Mouse (Mus musculus): ENCODE results near the gene Phb. TPM values are rescaled to one million over a fixed set of nuclear protein-coding genes. Genes with fewer than 3 reads are reported as not detected.

The Phb gene
- polyA plus RNA-seq, 1 experiment = 255 TPM

- no peak overlapping the region for H3K9ac ChIP-seq (ENCODE audit: low read depth, poor library complexity, severe bottlenecking)
- TF ChIP-seq POLR2A (IDR thresholded peaks at IDR 0.05; ENCODE audit: insufficient read depth, low read length) (no peak), EP300 (IDR thresholded peaks at IDR 0.05; ENCODE audit: insufficient read depth, low read depth, low read length) (no peak), CTCF (IDR thresholded peaks at IDR 0.05; ENCODE audit: low read depth, low read length) (no peak)
- peaks cover 32% of the 10 kb centered on the region for H3K36me3 ChIP-seq (ENCODE audit: control insufficient read depth, insufficient read depth, low read length, poor library complexity, severe bottlenecking)
- no peak overlapping the region for H3K27ac ChIP-seq (ENCODE audit: insufficient read depth, low read length)
- no peaks in the 10 kb centered on the region for H3K4me1 ChIP-seq (ENCODE audit: control insufficient read depth, insufficient read depth, low read length)
- H3K4me3 ChIP-seq (ENCODE audit: low read depth, low read length) = no peak overlapping the region
- no peaks in the 10 kb centered on the region for H3K27me3 ChIP-seq (ENCODE audit: control insufficient read depth, insufficient read depth, low read length, poor library complexity, severe bottlenecking)
- H3K9me3 ChIP-seq (replicated peaks; ENCODE audit: control insufficient read depth, insufficient read depth, low read length, poor library complexity, severe bottlenecking) = no peaks in the 10 kb centered on the region
These were observed 15.3 kb downstream of the Phb start for GRCm38 (mm10) chr11:95681995-95682601.

DNA sequence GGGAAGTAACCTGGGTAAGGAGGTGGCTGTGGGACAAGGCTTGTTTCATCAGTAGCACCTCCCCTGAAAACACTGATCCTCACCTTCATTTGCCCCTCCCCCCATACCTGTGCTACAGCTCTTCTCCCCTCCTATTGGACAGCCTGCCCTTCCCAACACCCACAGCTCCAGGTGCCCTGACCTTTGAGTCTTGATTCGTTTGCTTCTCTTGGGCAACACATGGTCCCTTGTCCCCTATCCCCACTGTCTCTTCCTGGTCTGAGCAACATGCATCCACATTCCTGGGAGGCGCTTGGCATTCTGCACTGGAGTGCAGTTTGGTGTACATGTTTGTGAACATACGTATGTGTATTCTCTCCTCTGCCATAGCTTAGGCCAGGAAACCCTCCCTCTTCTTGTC is 16.2 kb downstream of the Phb start:
- no peaks in the 10 kb centered on the region for H3K9me3 ChIP-seq (replicated peaks; ENCODE audit: control insufficient read depth, insufficient read depth, low read length, poor library complexity, severe bottlenecking)
- H3K36me3 ChIP-seq (ENCODE audit: control insufficient read depth, insufficient read depth, low read length, poor library complexity, severe bottlenecking) = peaks cover 24% of the 10 kb centered on the region
- H3K4me3 ChIP-seq (ENCODE audit: low read depth, low read length) = no peak overlapping the region
- H3K27me3 ChIP-seq (ENCODE audit: control insufficient read depth, insufficient read depth, low read length, poor library complexity, severe bottlenecking) = no peaks in the 10 kb centered on the region
- no peak for TF ChIP-seq CTCF (IDR thresholded peaks at IDR 0.05; ENCODE audit: low read depth, low read length)
- no peak for TF ChIP-seq POLR2A (IDR thresholded peaks at IDR 0.05; ENCODE audit: insufficient read depth, low read length)
- TF ChIP-seq EP300 (IDR thresholded peaks at IDR 0.05; ENCODE audit: insufficient read depth, low read depth, low read length) = no peak
- no peak overlapping the region for H3K27ac ChIP-seq (ENCODE audit: insufficient read depth, low read length)
- H3K4me1 ChIP-seq (ENCODE audit: control insufficient read depth, insufficient read depth, low read length) = no peaks in the 10 kb centered on the region
- no peak overlapping the region for H3K9ac ChIP-seq (ENCODE audit: low read depth, poor library complexity, severe bottlenecking)

- Histone ChIP-seq H3K4me3 (ENCODE audit: low read depth, low read length) (no peak overlapping the region), H3K4me1 (ENCODE audit: control insufficient read depth, insufficient read depth, low read length) (no peaks in the 10 kb centered on the region), H3K36me3 (ENCODE audit: control insufficient read depth, insufficient read depth, low read length, poor library complexity, severe bottlenecking) (no peaks in the 10 kb centered on the region; the same call in 1 of the 2 replicates), H3K27ac (ENCODE audit: insufficient read depth, low read length) (no peak overlapping the region), H3K9me3 (replicated peaks; ENCODE audit: control insufficient read depth, insufficient read depth, low read length, poor library complexity, severe bottlenecking) (no peaks in the 10 kb centered on the region), H3K9ac (ENCODE audit: low read depth, poor library complexity, severe bottlenecking) (no peak overlapping the region), H3K27me3 (ENCODE audit: control insufficient read depth, insufficient read depth, low read length, poor library complexity, severe bottlenecking) (no peaks in the 10 kb centered on the region)
- no peak for TF ChIP-seq POLR2A (IDR thresholded peaks at IDR 0.05; ENCODE audit: insufficient read depth, low read length)
- peak; percentile 88 for TF ChIP-seq CTCF (IDR thresholded peaks at IDR 0.05; ENCODE audit: low read depth, low read length)
These were observed 19.3 kb downstream of the Phb start for GRCm38 (mm10) chr11:95686031-95686430.

DNA sequence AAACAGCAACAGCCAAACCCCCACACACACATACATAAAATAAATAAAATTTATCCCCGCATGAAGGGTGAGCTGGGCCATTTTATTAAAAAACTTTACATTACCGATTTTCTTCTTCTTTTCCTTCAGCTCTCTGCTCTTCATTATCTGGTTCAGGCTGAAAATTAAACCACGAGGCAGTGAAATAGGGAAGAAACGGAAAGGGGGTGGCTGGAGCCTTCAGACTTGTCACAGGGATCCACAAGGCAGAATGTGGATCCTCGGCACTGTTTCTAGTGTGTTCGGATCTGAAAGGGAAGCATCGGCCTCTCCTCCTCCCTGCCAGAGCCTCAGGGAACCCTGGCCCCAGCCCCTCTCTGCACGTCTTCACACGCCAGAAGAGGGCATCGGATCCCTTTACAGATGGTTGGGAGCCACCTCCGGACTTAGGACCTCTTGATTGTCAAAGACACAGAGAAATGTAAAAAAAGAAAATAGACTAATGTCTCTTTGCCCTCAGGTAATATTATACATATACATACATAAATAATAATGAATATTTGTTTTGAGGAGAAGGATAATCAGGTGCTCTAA is 20.4 kb downstream of the Phb start:
- TF ChIP-seq EP300 (IDR thresholded peaks at IDR 0.05; ENCODE audit: insufficient read depth, low read depth, low read length) = no peak
- TF ChIP-seq CTCF (IDR thresholded peaks at IDR 0.05; ENCODE audit: low read depth, low read length) = peak; percentile 46
- no peak for TF ChIP-seq POLR2A (IDR thresholded peaks at IDR 0.05; ENCODE audit: insufficient read depth, low read length)
- no peaks in the 10 kb centered on the region for H3K4me1 ChIP-seq (ENCODE audit: control insufficient read depth, insufficient read depth, low read length)

GRCm38 (mm10) chr11:95688515-95688914 is 21.8 kb downstream of the Phb start:
- peaks cover 1% of the 10 kb centered on the region for H3K4me1 ChIP-seq (ENCODE audit: control insufficient read depth, insufficient read depth, low read length)
- H3K9ac ChIP-seq (ENCODE audit: low read depth, poor library complexity, severe bottlenecking) = no peak overlapping the region
- no peak overlapping the region for H3K27ac ChIP-seq (ENCODE audit: insufficient read depth, low read length)

More for the DNA sequence above, 20.4 kb downstream of the Phb start:
- Histone ChIP-seq H3K36me3 (ENCODE audit: control insufficient read depth, insufficient read depth, low read length, poor library complexity, severe bottlenecking) (no peaks in the 10 kb centered on the region), H3K9ac (ENCODE audit: low read depth, poor library complexity, severe bottlenecking) (no peak overlapping the region), H3K27me3 (ENCODE audit: control insufficient read depth, insufficient read depth, low read length, poor library complexity, severe bottlenecking) (no peaks in the 10 kb centered on the region), H3K4me3 (ENCODE audit: low read depth, low read length) (no peak overlapping the region), H3K9me3 (replicated peaks; ENCODE audit: control insufficient read depth, insufficient read depth, low read length, poor library complexity, severe bottlenecking) (no peaks in the 10 kb centered on the region), H3K27ac (ENCODE audit: insufficient read depth, low read length) (no peak overlapping the region)

DNA sequence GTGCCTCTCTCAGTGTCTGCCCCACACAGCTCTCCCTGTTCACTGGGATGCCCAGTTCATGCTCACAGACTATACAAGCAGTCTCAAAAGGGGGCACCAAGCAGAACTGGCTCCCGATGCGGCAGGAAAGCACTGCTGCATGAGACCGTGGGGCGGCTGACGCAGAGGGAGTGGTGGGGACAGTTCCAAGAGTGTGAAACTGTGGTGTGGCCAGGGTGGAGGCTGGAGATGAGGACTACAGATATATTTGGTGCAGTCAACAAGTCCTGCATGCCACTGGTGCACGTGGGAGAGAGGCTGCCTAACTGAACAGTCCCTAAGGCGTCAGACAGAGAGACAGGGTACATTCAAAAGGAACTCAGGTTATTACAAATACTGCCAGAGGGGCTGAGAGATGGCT is 22.2 kb downstream of the Phb start:
- no peaks in the 10 kb centered on the region for H3K27me3 ChIP-seq (ENCODE audit: control insufficient read depth, insufficient read depth, low read length, poor library complexity, severe bottlenecking)
- peaks cover 1% of the 10 kb centered on the region for H3K4me1 ChIP-seq (ENCODE audit: control insufficient read depth, insufficient read depth, low read length)
- no peaks in the 10 kb centered on the region for H3K9me3 ChIP-seq (replicated peaks; ENCODE audit: control insufficient read depth, insufficient read depth, low read length, poor library complexity, severe bottlenecking)
- no peaks in the 10 kb centered on the region for H3K36me3 ChIP-seq (ENCODE audit: control insufficient read depth, insufficient read depth, low read length, poor library complexity, severe bottlenecking)
- H3K4me3 ChIP-seq (ENCODE audit: low read depth, low read length) = no peak overlapping the region
- no peak overlapping the region for H3K9ac ChIP-seq (ENCODE audit: low read depth, poor library complexity, severe bottlenecking)
- TF ChIP-seq EP300 (IDR thresholded peaks at IDR 0.05; ENCODE audit: insufficient read depth, low read depth, low read length) = no peak
- TF ChIP-seq POLR2A (IDR thresholded peaks at IDR 0.05; ENCODE audit: insufficient read depth, low read length) = no peak
- TF ChIP-seq CTCF (IDR thresholded peaks at IDR 0.05; ENCODE audit: low read depth, low read length) = no peak
- H3K27ac ChIP-seq (ENCODE audit: insufficient read depth, low read length) = no peak overlapping the region

More at GRCm38 (mm10) chr11:95688515-95688914, 21.8 kb downstream of the Phb start:
- Histone ChIP-seq H3K9me3 (replicated peaks; ENCODE audit: control insufficient read depth, insufficient read depth, low read length, poor library complexity, severe bottlenecking) (no peaks in the 10 kb centered on the region), H3K27me3 (ENCODE audit: control insufficient read depth, insufficient read depth, low read length, poor library complexity, severe bottlenecking) (no peaks in the 10 kb centered on the region), H3K4me3 (ENCODE audit: low read depth, low read length) (no peak overlapping the region), H3K36me3 (ENCODE audit: control insufficient read depth, insufficient read depth, low read length, poor library complexity, severe bottlenecking) (no peaks in the 10 kb centered on the region)
- no peak for TF ChIP-seq POLR2A (IDR thresholded peaks at IDR 0.05; ENCODE audit: insufficient read depth, low read length)
- no peak for TF ChIP-seq EP300 (IDR thresholded peaks at IDR 0.05; ENCODE audit: insufficient read depth, low read depth, low read length)
- TF ChIP-seq CTCF (IDR thresholded peaks at IDR 0.05; ENCODE audit: low read depth, low read length) = no peak

Measured in ES-Bruce4 (cell line).